ENCODE assay signal across 25 mouse cellular contexts in the genomic region with DNA sequence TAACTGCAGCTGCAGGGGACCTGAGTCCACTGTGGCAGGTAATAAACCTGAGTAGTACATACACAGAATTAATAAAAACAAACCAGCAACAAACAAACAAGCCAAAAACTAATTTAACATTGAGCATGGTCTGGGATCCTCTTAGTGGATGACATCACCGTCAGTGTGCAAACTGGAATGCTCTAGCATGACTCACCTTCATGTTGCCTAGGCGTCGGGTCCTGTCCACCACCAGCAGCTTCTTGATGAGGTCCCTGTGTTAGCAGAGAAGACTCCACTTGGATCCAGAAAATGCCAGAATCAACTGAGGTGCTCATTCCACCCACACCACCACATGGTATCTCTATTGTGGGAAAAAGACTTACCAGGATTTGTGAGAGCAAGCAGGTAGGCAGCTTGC. TPM values are rescaled to one million over a fixed set of nuclear protein-coding genes. Genes with fewer than 3 reads are reported as not detected.
DNase-seq lines count a peak whose midpoint lies in the region; ATAC-seq lines count a peak whose summit lies in the region.
"Had no signal": no experiment of that assay in that cellular context is flagged by ENCODE, and none has a peak within 500 bp of the region (broad histone marks: within the 10 kb centered on the region; RNA-seq: fewer than 3 reads in every experiment).

No protein-coding gene starts in this region.

- no peak overlapping the region for H3K4me3 ChIP-seq in forebrain, embryonic 12.5 days (replicated peaks)
- H3K4me3 ChIP-seq: embryonic facial prominence, embryonic 13.5 days; embryonic facial prominence, embryonic 15.5 days; erythroblast, embryonic 14.5 days; forebrain, embryonic 10.5 days; forebrain, embryonic 13.5 days; forebrain, embryonic 15.5 days had no signal

- no peak overlapping the region for H3K27ac ChIP-seq in forebrain, embryonic 12.5 days
- H3K27ac ChIP-seq: embryonic facial prominence, embryonic 13.5 days; embryonic facial prominence, embryonic 15.5 days; forebrain, embryonic 10.5 days; forebrain, embryonic 13.5 days; forebrain, embryonic 15.5 days had no signal

- no peaks in the 10 kb centered on the region for H3K4me1 ChIP-seq in forebrain, embryonic 12.5 days
- H3K4me1 ChIP-seq: embryonic facial prominence, embryonic 13.5 days; embryonic facial prominence, embryonic 15.5 days; forebrain, embryonic 10.5 days; forebrain, embryonic 13.5 days; forebrain, embryonic 15.5 days had no signal

- WGBS in forebrain, embryonic 12.5 days: 86% methylated on average over 3 of the region's 3 CpGs

- DNase-seq in 3134 (ENCODE audit: extremely low read depth, insufficient read length, low spot score) (peak; percentile 10), 3T3-L1 (ENCODE audit: low read depth, low spot score) (peak; percentile 49), NIH3T3 (ENCODE audit: low read depth) (peak; percentile 18)
- DNase-seq in brain, adult 2 months (ENCODE audit: low read depth, low spot score): peak; percentile 9
- no peak for DNase-seq in cerebellum, postnatal 25 days
- no peak for DNase-seq in heart, postnatal 10 days
- DNase-seq: adrenal gland, adult 2 months; adrenal gland, postnatal 14 days; cerebellum, adult 11-12 months; cerebellum, adult 2 months; cerebellum, adult 9-10 months; cerebellum, postnatal 10 days; cerebellum, postnatal 36 days; embryo, embryonic 11 days; forebrain, postnatal 0 days had no signal

- peaks cover 2% of the 10 kb centered on the region; the same call in 1 of the 2 replicates for H3K36me3 ChIP-seq in forebrain, embryonic 12.5 days (replicated peaks)

- intact Hi-C loops in heart, postnatal 10 days (cut with DNase I): no loop called here

- no peak overlapping the region for H3K4me2 ChIP-seq in forebrain, embryonic 12.5 days
- H3K4me2 ChIP-seq: embryonic facial prominence, embryonic 13.5 days; embryonic facial prominence, embryonic 15.5 days; forebrain, embryonic 13.5 days; forebrain, embryonic 15.5 days had no signal

- no peak for ATAC-seq in forebrain, embryonic 12.5 days (ENCODE audit: low FRiP score)
- ATAC-seq: CD4-positive, CD25-positive, alpha-beta regulatory T cell, adult 4 months; forebrain, embryonic 13.5 days; forebrain, embryonic 15.5 days; forebrain, postnatal 0 days had no signal

- H3K9ac ChIP-seq in forebrain, embryonic 12.5 days: no peak overlapping the region
- H3K9ac ChIP-seq: embryonic facial prominence, embryonic 13.5 days; embryonic facial prominence, embryonic 15.5 days; forebrain, embryonic 13.5 days; forebrain, embryonic 15.5 days; forebrain, postnatal 0 days had no signal

- no peaks in the 10 kb centered on the region for H3K27me3 ChIP-seq in forebrain, embryonic 12.5 days
- H3K27me3 ChIP-seq: CH12.LX; embryonic facial prominence, embryonic 13.5 days; embryonic facial prominence, embryonic 15.5 days; forebrain, embryonic 13.5 days; forebrain, embryonic 15.5 days had no signal

- H3K9me3 ChIP-seq in forebrain, embryonic 12.5 days: no peaks in the 10 kb centered on the region
- H3K9me3 ChIP-seq: embryonic facial prominence, embryonic 13.5 days; embryonic facial prominence, embryonic 15.5 days; forebrain, embryonic 10.5 days; forebrain, embryonic 13.5 days; forebrain, embryonic 15.5 days; G1E had no signal

RNA-seq across cellular contexts. Expression of a gene that starts 30.9 kb away (rescaled TPM):
- total RNA-seq in heart, postnatal 10 days (2021): 10 to 100 TPM; 23.3 to 24.4 TPM
- polyA plus RNA-seq in forebrain, embryonic 12.5 days (2016; fragmentation: Nextera tagmentation; extraction: Ambion mirVana): 21.5 and 22.6 TPM in 2 replicates

Comparison
In these comparisons a context has a peak if more than half of its experiments do, and no peak if none do; other contexts are left out.
1. DNase-seq: peak in 3134 (single experiment), 3T3-L1 (single experiment), NIH3T3 (single experiment) and brain, adult 2 months (single experiment); none in cerebellum, postnatal 25 days (0 of 2) and heart, postnatal 10 days (0 of 2).